Mouse (Mus musculus): ENCODE measurements around the gene Aph1c. TPM values are rescaled to one million over a fixed set of nuclear protein-coding genes. Genes with fewer than 3 reads are reported as not detected.

Gene Aph1c
- polyA plus RNA-seq, 1 experiment from 2014 or later: 3.2 TPM

GRCm38 (mm10) chr9:66859523-66859922 lies 25.0 kb upstream of the Aph1c start:
- Histone ChIP-seq H3K4me2 (ENCODE audit: low read depth, severe bottlenecking) (no peak overlapping the region), H3K9ac (ENCODE audit: low read length) (no peak overlapping the region), H3K9me3 (ENCODE audit: control insufficient read depth, low read length) (no peaks in the 10 kb centered on the region), H3K4me3 (ENCODE audit: low read depth, low read length) (no peak overlapping the region), H3K27ac (replicated peaks; ENCODE audit: low read depth, low read length) (no peak overlapping the region), H3K27me3 (ENCODE audit: control insufficient read depth, insufficient read depth, low read length) (no peaks in the 10 kb centered on the region), H3K36me3 (ENCODE audit: control insufficient read depth, insufficient read depth, low read length) (no peaks in the 10 kb centered on the region), H3K4me1 (ENCODE audit: control insufficient read depth, insufficient read depth, low read length) (0 out of 2 replicates have a peak, but pooled peaks cover 2% of the 10 kb centered on the region)
- 91% methylated on average over 5 of the region's 5 CpGs for WGBS
- ATAC-seq (ENCODE audit: insufficient number of reproducible peaks, low FRiP score, low TSS enrichment, low read depth) (no peak), DNase-seq (ENCODE audit: low spot score) (no peak)

GRCm38 (mm10) chr9:66855865-66856264 lies 21.3 kb upstream of the Aph1c start:
- H3K9ac ChIP-seq (ENCODE audit: low read length): no peak overlapping the region
- peaks cover 2% of the 10 kb centered on the region; the same call in 1 of the 2 replicates for H3K36me3 ChIP-seq (ENCODE audit: control insufficient read depth, insufficient read depth, low read length)
- no peaks in the 10 kb centered on the region for H3K9me3 ChIP-seq (ENCODE audit: control insufficient read depth, low read length)
- 34% methylated on average over 7 of the region's 7 CpGs for WGBS
- H3K27me3 ChIP-seq (ENCODE audit: control insufficient read depth, insufficient read depth, low read length): no peaks in the 10 kb centered on the region
- DNase-seq (ENCODE audit: low spot score) (peak; percentile 41), ATAC-seq (ENCODE audit: insufficient number of reproducible peaks, low FRiP score, low TSS enrichment, low read depth) (no peak)
- no peak overlapping the region for H3K4me2 ChIP-seq (ENCODE audit: low read depth, severe bottlenecking)
- no peak overlapping the region for H3K4me3 ChIP-seq (ENCODE audit: low read depth, low read length)
- no peak overlapping the region for H3K27ac ChIP-seq (replicated peaks; ENCODE audit: low read depth, low read length)
- 0 out of 2 replicates have a peak, but pooled peaks cover 2% of the 10 kb centered on the region for H3K4me1 ChIP-seq (ENCODE audit: control insufficient read depth, insufficient read depth, low read length)

GRCm38 (mm10) chr9:66852592-66852991 lies 18.1 kb upstream of the Aph1c start:
- no peaks in the 10 kb centered on the region for H3K9me3 ChIP-seq (ENCODE audit: control insufficient read depth, low read length)
- ATAC-seq (ENCODE audit: insufficient number of reproducible peaks, low FRiP score, low TSS enrichment, low read depth) (no peak), DNase-seq (ENCODE audit: low spot score) (no peak)
- WGBS: 59% methylated on average over 6 of the region's 6 CpGs
- H3K4me2 ChIP-seq (ENCODE audit: low read depth, severe bottlenecking): no peak overlapping the region
- no peak overlapping the region for H3K9ac ChIP-seq (ENCODE audit: low read length)
- peaks cover 2% of the 10 kb centered on the region; the same call in 1 of the 2 replicates for H3K36me3 ChIP-seq (ENCODE audit: control insufficient read depth, insufficient read depth, low read length)
- no peak overlapping the region for H3K4me3 ChIP-seq (ENCODE audit: low read depth, low read length)
- H3K4me1 ChIP-seq (ENCODE audit: control insufficient read depth, insufficient read depth, low read length): 0 out of 2 replicates have a peak, but pooled peaks cover 2% of the 10 kb centered on the region
- no peaks in the 10 kb centered on the region for H3K27me3 ChIP-seq (ENCODE audit: control insufficient read depth, insufficient read depth, low read length)
- no peak overlapping the region for H3K27ac ChIP-seq (replicated peaks; ENCODE audit: low read depth, low read length)

- H3K9ac ChIP-seq (ENCODE audit: low read length): no peak overlapping the region
- H3K27me3 ChIP-seq (ENCODE audit: control insufficient read depth, insufficient read depth, low read length): no peaks in the 10 kb centered on the region
- no peak overlapping the region for H3K4me2 ChIP-seq (ENCODE audit: low read depth, severe bottlenecking)
- 83% methylated on average over 5 of the region's 5 CpGs for WGBS
- DNase-seq (ENCODE audit: low spot score): no peak
- no peak overlapping the region for H3K27ac ChIP-seq (replicated peaks; ENCODE audit: low read depth, low read length)
- no peak overlapping the region for H3K4me3 ChIP-seq (ENCODE audit: low read depth, low read length)
- H3K9me3 ChIP-seq (ENCODE audit: control insufficient read depth, low read length): no peaks in the 10 kb centered on the region
- 0 out of 2 replicates have a peak, but pooled peaks cover 2% of the 10 kb centered on the region for H3K4me1 ChIP-seq (ENCODE audit: control insufficient read depth, insufficient read depth, low read length)
- peaks cover 2% of the 10 kb centered on the region; the same call in 1 of the 2 replicates for H3K36me3 ChIP-seq (ENCODE audit: control insufficient read depth, insufficient read depth, low read length)
- ATAC-seq (ENCODE audit: insufficient number of reproducible peaks, low FRiP score, low TSS enrichment, low read depth): no peak
Observed at GRCm38 (mm10) chr9:66850966-66851365, 16.4 kb upstream of the Aph1c start.

- H3K9me3 ChIP-seq (ENCODE audit: control insufficient read depth, low read length): no peaks in the 10 kb centered on the region
- H3K27ac ChIP-seq (replicated peaks; ENCODE audit: low read depth, low read length): no peak overlapping the region
- ATAC-seq (ENCODE audit: insufficient number of reproducible peaks, low FRiP score, low TSS enrichment, low read depth) (no peak), DNase-seq (ENCODE audit: low spot score) (no peak)
- H3K27me3 ChIP-seq (ENCODE audit: control insufficient read depth, insufficient read depth, low read length): no peaks in the 10 kb centered on the region
- no peak overlapping the region for H3K4me2 ChIP-seq (ENCODE audit: low read depth, severe bottlenecking)
- H3K36me3 ChIP-seq (ENCODE audit: control insufficient read depth, insufficient read depth, low read length): peaks cover 2% of the 10 kb centered on the region; the same call in 1 of the 2 replicates
- H3K4me3 ChIP-seq (ENCODE audit: low read depth, low read length): no peak overlapping the region
- WGBS: 93% methylated on average over 5 of the region's 5 CpGs
- H3K9ac ChIP-seq (ENCODE audit: low read length): no peak overlapping the region
- no peaks in the 10 kb centered on the region for H3K4me1 ChIP-seq (ENCODE audit: control insufficient read depth, insufficient read depth, low read length)
Observed at GRCm38 (mm10) chr9:66846822-66847221, 12.3 kb upstream of the Aph1c start.

GRCm38 (mm10) chr9:66835097-66835480 lies 563 bp upstream of the Aph1c start:
- Histone ChIP-seq H3K4me3 (ENCODE audit: low read depth, low read length) (peak overlapping the region; percentile 57), H3K9ac (ENCODE audit: low read length) (peak overlapping the region; percentile 52), H3K27ac (replicated peaks; ENCODE audit: low read depth, low read length) (no peak overlapping the region), H3K9me3 (ENCODE audit: control insufficient read depth, low read length) (no peaks in the 10 kb centered on the region), H3K27me3 (ENCODE audit: control insufficient read depth, insufficient read depth, low read length) (0 out of 2 replicates have a peak, but pooled peaks cover 2% of the 10 kb centered on the region), H3K36me3 (ENCODE audit: control insufficient read depth, insufficient read depth, low read length) (no peaks in the 10 kb centered on the region; the same call in 1 of the 2 replicates), H3K4me1 (ENCODE audit: control insufficient read depth, insufficient read depth, low read length) (peaks cover 9% of the 10 kb centered on the region), H3K4me2 (ENCODE audit: low read depth, severe bottlenecking) (peak overlapping the region; percentile 94)
- 0% methylated on average over 23 of the region's 24 CpGs for WGBS
- ATAC-seq (ENCODE audit: insufficient number of reproducible peaks, low FRiP score, low TSS enrichment, low read depth) (peak; percentile 80), DNase-seq (ENCODE audit: low spot score) (no peak)

GRCm38 (mm10) chr9:66833851-66834250 lies 675 bp downstream of the Aph1c start:
- ATAC-seq (ENCODE audit: insufficient number of reproducible peaks, low FRiP score, low TSS enrichment, low read depth) (no peak), DNase-seq (ENCODE audit: low spot score) (no peak)
- Histone ChIP-seq H3K9ac (ENCODE audit: low read length) (no peak overlapping the region), H3K27ac (replicated peaks; ENCODE audit: low read depth, low read length) (no peak overlapping the region), H3K4me3 (ENCODE audit: low read depth, low read length) (peak overlapping the region; percentile 57), H3K27me3 (ENCODE audit: control insufficient read depth, insufficient read depth, low read length) (0 out of 2 replicates have a peak, but pooled peaks cover 2% of the 10 kb centered on the region), H3K4me1 (ENCODE audit: control insufficient read depth, insufficient read depth, low read length) (peaks cover 9% of the 10 kb centered on the region), H3K9me3 (ENCODE audit: control insufficient read depth, low read length) (no peaks in the 10 kb centered on the region), H3K4me2 (ENCODE audit: low read depth, severe bottlenecking) (peak overlapping the region; percentile 94), H3K36me3 (ENCODE audit: control insufficient read depth, insufficient read depth, low read length) (no peaks in the 10 kb centered on the region)
- WGBS: 20% methylated on average over 7 of the region's 7 CpGs

- WGBS: 65% methylated on average over 4 of the region's 4 CpGs
- no peak overlapping the region for H3K9ac ChIP-seq (ENCODE audit: low read length)
- H3K4me1 ChIP-seq (ENCODE audit: control insufficient read depth, insufficient read depth, low read length): peaks cover 9% of the 10 kb centered on the region
- no peak overlapping the region for H3K4me2 ChIP-seq (ENCODE audit: low read depth, severe bottlenecking)
- H3K4me3 ChIP-seq (ENCODE audit: low read depth, low read length): no peak overlapping the region
- no peak for DNase-seq (ENCODE audit: low spot score)
- H3K9me3 ChIP-seq (ENCODE audit: control insufficient read depth, low read length): no peaks in the 10 kb centered on the region
- H3K27me3 ChIP-seq (ENCODE audit: control insufficient read depth, insufficient read depth, low read length): 0 out of 2 replicates have a peak, but pooled peaks cover 2% of the 10 kb centered on the region
- ATAC-seq (ENCODE audit: insufficient number of reproducible peaks, low FRiP score, low TSS enrichment, low read depth): no peak
- no peak overlapping the region for H3K27ac ChIP-seq (replicated peaks; ENCODE audit: low read depth, low read length)
- no peaks in the 10 kb centered on the region for H3K36me3 ChIP-seq (ENCODE audit: control insufficient read depth, insufficient read depth, low read length)
Observed at GRCm38 (mm10) chr9:66832366-66832908, 2.1 kb downstream of the Aph1c start.

- Histone ChIP-seq H3K27ac (replicated peaks; ENCODE audit: low read depth, low read length) (no peak overlapping the region), H3K27me3 (ENCODE audit: control insufficient read depth, insufficient read depth, low read length) (no peaks in the 10 kb centered on the region), H3K4me2 (ENCODE audit: low read depth, severe bottlenecking) (no peak overlapping the region), H3K36me3 (ENCODE audit: control insufficient read depth, insufficient read depth, low read length) (no peaks in the 10 kb centered on the region), H3K4me3 (ENCODE audit: low read depth, low read length) (no peak overlapping the region), H3K4me1 (ENCODE audit: control insufficient read depth, insufficient read depth, low read length) (no peaks in the 10 kb centered on the region), H3K9ac (ENCODE audit: low read length) (no peak overlapping the region), H3K9me3 (ENCODE audit: control insufficient read depth, low read length) (no peaks in the 10 kb centered on the region)
- 39% methylated on average over 1 of the region's 1 CpGs for WGBS
- DNase-seq (ENCODE audit: low spot score): no peak
- ATAC-seq (ENCODE audit: insufficient number of reproducible peaks, low FRiP score, low TSS enrichment, low read depth): no peak
Observed at GRCm38 (mm10) chr9:66825990-66826389, 8.5 kb downstream of the Aph1c start.
